Mouse (Mus musculus): Measurements from ENCODE around the gene Tmem178b.

GRCm38 (mm10) chr6:39876444-39876843, 3.4 kb downstream of the Tmem178b start:
- TF ChIP-seq CTCF (IDR thresholded peaks at IDR 0.05; ENCODE audit: insufficient read depth, low read depth, low read length) = no peak
- TF ChIP-seq POLR2A (IDR thresholded peaks at IDR 0.05; ENCODE audit: insufficient read depth, low read depth, low read length) = no peak

Measured in olfactory bulb, adult 2 months (tissue).